Mouse (Mus musculus): Measurements from ENCODE around the gene Egfl7.

- TF ChIP-seq CTCF (IDR thresholded peaks at IDR 0.05) (no peak), POLR2A (IDR thresholded peaks at IDR 0.05; ENCODE audit: insufficient read depth, low read depth, low read length) (peak; percentile 33; the same call in 1 of the 2 replicates)
These were observed 35.1 kb downstream of the Egfl7 start for GRCm38 (mm10) chr2:26614903-26615302.
